Mouse (Mus musculus): Measurements from ENCODE around the gene Etv1.

DNA sequence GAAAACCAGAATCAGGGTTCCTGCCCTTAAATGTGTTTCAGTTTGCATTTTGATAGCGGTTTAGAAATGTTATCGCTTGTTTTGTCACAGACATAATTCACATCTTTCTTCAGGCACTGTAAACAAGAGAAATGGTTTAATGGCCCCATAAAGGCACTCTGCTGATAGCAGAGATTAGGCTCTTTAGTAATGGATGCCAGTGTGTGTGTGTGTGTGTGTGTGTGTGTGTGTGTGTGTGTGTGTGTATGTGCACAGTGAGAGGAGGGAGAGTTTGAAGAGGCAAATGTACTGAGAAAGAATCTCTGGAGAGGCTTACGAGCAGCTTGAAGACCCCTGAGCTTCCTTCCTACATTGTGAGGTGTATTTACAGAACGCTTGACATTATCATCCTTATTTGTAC, 41.5 kb downstream of the Etv1 start:
- TF ChIP-seq CTCF (conservative IDR thresholded peaks at IDR 0.05; ENCODE audit: low read length) (no peak), NANOG (IDR thresholded peaks at IDR 0.05; ENCODE audit: borderline replicate concordance, low read length) (no peak)
